Mouse (Mus musculus): Measurements from ENCODE around the gene Ccdc27. TPM values are rescaled to one million over a fixed set of nuclear protein-coding genes. Genes with fewer than 3 reads are reported as not detected.

Ccdc27 gene
- polyA plus RNA-seq, 1 experiment from 2014 or later = not detected

DNA sequence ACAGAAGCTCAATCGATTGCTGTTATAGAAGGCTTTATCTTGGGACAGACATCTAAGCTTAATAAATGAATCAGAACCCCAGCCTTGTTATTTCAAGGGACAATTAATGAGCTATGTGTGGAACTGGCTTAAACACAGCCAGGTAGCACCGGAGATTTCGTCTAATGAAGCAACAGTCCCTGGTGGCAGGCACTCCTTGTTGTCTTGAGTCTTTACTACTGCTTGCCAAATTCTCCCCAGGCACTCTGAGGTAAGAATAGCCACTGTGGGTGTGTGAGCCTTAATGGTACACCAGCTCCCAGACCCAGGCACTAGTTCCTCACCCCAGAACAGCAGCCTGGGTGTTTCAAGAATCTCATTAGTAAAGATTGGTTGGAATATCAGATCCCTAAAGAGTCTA is 8.9 kb upstream of the Ccdc27 start:
- DNase-seq (ENCODE audit: low spot score) (peak; percentile 23), ATAC-seq (ENCODE audit: low read depth) (no peak; the same call in 1 of the 2 replicates)
- Histone ChIP-seq H3K4me2 (ENCODE audit: low read depth, low read length) (no peak overlapping the region), H3K36me3 (ENCODE audit: control insufficient read depth, insufficient read depth, low read length) (no peaks in the 10 kb centered on the region), H3K4me3 (ENCODE audit: low read depth, low read length) (no peak overlapping the region), H3K27me3 (replicated peaks; ENCODE audit: control insufficient read depth, insufficient read depth, low read length) (no peaks in the 10 kb centered on the region), H3K9ac (ENCODE audit: low read depth, low read length) (no peak overlapping the region), H3K27ac (replicated peaks; ENCODE audit: low read depth, low read length) (no peak overlapping the region), H3K9me3 (ENCODE audit: control insufficient read depth, low read length) (no peaks in the 10 kb centered on the region), H3K4me1 (ENCODE audit: control insufficient read depth, insufficient read depth, low read length) (0 out of 2 replicates have a peak, but pooled peaks cover under 1% of the 10 kb centered on the region)
- 89% methylated on average over 3 of the region's 3 CpGs for WGBS

DNA sequence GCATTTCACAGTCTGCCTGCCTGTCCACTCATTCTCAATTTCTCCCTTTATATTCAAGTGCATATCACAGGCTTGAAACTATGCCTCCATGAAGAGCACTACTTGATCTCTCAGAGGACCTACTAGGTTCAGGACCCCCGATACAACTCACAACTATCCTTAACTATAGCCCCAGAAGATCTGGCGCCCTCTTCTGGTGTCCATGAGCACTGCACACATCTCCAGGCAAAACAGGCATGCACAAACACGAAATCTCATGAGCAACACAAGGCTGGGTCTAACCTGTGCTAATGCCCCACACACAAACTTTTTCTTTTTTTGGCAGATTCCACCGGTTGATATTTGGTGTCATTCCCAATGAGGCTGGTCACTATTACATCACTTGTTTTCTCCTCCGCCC is 3.4 kb upstream of the Ccdc27 start:
- Histone ChIP-seq H3K9ac (ENCODE audit: low read depth, low read length) (no peak overlapping the region), H3K4me1 (ENCODE audit: control insufficient read depth, insufficient read depth, low read length) (no peaks in the 10 kb centered on the region), H3K27ac (replicated peaks; ENCODE audit: low read depth, low read length) (no peak overlapping the region), H3K4me2 (ENCODE audit: low read depth, low read length) (no peak overlapping the region), H3K27me3 (replicated peaks; ENCODE audit: control insufficient read depth, insufficient read depth, low read length) (no peaks in the 10 kb centered on the region; the same call in 1 of the 2 replicates), H3K36me3 (ENCODE audit: control insufficient read depth, insufficient read depth, low read length) (no peaks in the 10 kb centered on the region), H3K4me3 (ENCODE audit: low read depth, low read length) (no peak overlapping the region), H3K9me3 (ENCODE audit: control insufficient read depth, low read length) (no peaks in the 10 kb centered on the region)
- DNase-seq (ENCODE audit: low spot score) (no peak), ATAC-seq (ENCODE audit: low read depth) (no peak)
- 66% methylated on average over 5 of the region's 5 CpGs for WGBS

DNA sequence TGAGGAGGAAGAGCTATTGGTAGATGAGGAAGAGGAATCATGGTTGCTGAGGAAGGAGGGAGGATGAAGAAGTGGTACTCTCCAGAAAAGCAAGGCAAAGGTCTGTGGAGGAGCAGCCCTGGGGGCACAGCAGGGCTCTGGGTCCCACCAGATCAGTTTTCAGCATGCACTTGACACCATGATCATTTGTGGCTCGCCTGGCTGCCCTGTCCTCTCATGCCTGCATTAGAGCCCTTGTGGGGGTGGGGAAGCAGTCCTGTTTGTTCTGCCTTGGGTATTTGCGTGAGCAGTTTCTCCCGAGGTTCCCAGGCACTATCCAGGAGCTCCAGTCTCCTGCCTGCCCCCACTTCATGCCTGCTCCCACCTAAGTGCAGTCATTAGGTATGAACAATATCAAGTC is 5.4 kb downstream of the Ccdc27 start:
- 26% methylated on average over 3 of the region's 3 CpGs for WGBS

DNA sequence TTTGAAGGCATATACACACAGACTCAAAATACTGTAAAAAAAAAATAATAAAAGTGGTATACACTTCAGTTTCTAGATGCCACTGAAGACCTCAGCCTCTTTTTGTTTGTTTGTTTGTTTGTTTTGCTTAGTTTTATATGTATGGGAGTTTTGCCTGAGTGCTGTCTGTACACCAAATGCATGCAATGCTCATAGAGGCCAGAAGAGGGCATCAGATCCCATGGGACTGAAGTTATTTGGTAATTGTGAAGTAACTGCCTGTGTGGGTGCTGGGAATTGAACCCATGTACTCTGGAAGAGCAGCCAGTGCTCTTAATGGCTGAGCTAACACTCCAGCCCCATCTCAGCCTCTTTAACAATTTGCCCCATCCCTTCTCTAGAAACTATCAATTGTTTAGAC is 13.8 kb downstream of the Ccdc27 start:
- no peak for ATAC-seq (ENCODE audit: low read depth)
- Histone ChIP-seq H3K4me1 (ENCODE audit: control insufficient read depth, insufficient read depth, low read length) (no peaks in the 10 kb centered on the region), H3K4me3 (ENCODE audit: low read depth, low read length) (no peak overlapping the region), H3K9me3 (ENCODE audit: control insufficient read depth, low read length) (no peaks in the 10 kb centered on the region), H3K36me3 (ENCODE audit: control insufficient read depth, insufficient read depth, low read length) (no peaks in the 10 kb centered on the region), H3K27me3 (replicated peaks; ENCODE audit: control insufficient read depth, insufficient read depth, low read length) (peaks cover 4% of the 10 kb centered on the region; the same call in 1 of the 2 replicates), H3K4me2 (ENCODE audit: low read depth, low read length) (no peak overlapping the region), H3K9ac (ENCODE audit: low read depth, low read length) (no peak overlapping the region), H3K27ac (replicated peaks; ENCODE audit: low read depth, low read length) (no peak overlapping the region)
- no peak for DNase-seq (ENCODE audit: low spot score)

More for the DNA sequence above, 5.4 kb downstream of the Ccdc27 start:
- H3K4me1 ChIP-seq (ENCODE audit: control insufficient read depth, insufficient read depth, low read length) = no peaks in the 10 kb centered on the region
- H3K27me3 ChIP-seq (replicated peaks; ENCODE audit: control insufficient read depth, insufficient read depth, low read length) = no peaks in the 10 kb centered on the region; the same call in 1 of the 2 replicates
- no peak for ATAC-seq (ENCODE audit: low read depth)
- H3K4me3 ChIP-seq (ENCODE audit: low read depth, low read length) = no peak overlapping the region
- no peak overlapping the region for H3K9ac ChIP-seq (ENCODE audit: low read depth, low read length)
- H3K27ac ChIP-seq (replicated peaks; ENCODE audit: low read depth, low read length) = no peak overlapping the region
- no peak for DNase-seq (ENCODE audit: low spot score)
- no peaks in the 10 kb centered on the region for H3K36me3 ChIP-seq (ENCODE audit: control insufficient read depth, insufficient read depth, low read length)
- H3K9me3 ChIP-seq (ENCODE audit: control insufficient read depth, low read length) = no peaks in the 10 kb centered on the region
- no peak overlapping the region for H3K4me2 ChIP-seq (ENCODE audit: low read depth, low read length)

DNA sequence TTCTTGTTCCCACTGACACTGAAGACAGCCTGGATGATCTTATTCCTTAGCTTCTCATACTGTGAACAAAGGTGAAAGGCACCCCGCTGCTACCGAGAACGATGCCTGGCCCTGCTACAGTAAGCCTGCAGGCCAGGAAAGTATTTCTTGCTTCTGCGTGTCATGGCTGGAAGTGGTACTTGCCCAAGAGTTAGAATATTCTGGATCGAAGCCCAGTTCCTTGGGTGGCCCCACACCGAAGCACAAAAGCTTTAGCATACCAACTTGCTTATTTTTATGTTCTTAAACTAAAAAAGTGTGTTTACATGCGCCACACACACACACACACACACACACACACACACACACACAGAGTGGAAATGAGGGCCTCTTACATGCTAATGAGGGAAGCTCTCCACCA is 14.4 kb downstream of the Ccdc27 start:
- no peak overlapping the region for H3K27ac ChIP-seq (replicated peaks; ENCODE audit: low read depth, low read length)
- DNase-seq (ENCODE audit: low spot score) = peak; percentile 63
- H3K36me3 ChIP-seq (ENCODE audit: control insufficient read depth, insufficient read depth, low read length) = no peaks in the 10 kb centered on the region
- 75% methylated on average over 7 of the region's 7 CpGs for WGBS
- H3K9ac ChIP-seq (ENCODE audit: low read depth, low read length) = no peak overlapping the region
- no peaks in the 10 kb centered on the region for H3K9me3 ChIP-seq (ENCODE audit: control insufficient read depth, low read length)
- peaks cover 4% of the 10 kb centered on the region; the same call in 1 of the 2 replicates for H3K27me3 ChIP-seq (replicated peaks; ENCODE audit: control insufficient read depth, insufficient read depth, low read length)
- ATAC-seq (ENCODE audit: low read depth) = no peak
- H3K4me3 ChIP-seq (ENCODE audit: low read depth, low read length) = no peak overlapping the region
- no peaks in the 10 kb centered on the region for H3K4me1 ChIP-seq (ENCODE audit: control insufficient read depth, insufficient read depth, low read length)
- H3K4me2 ChIP-seq (ENCODE audit: low read depth, low read length) = no peak overlapping the region

DNA sequence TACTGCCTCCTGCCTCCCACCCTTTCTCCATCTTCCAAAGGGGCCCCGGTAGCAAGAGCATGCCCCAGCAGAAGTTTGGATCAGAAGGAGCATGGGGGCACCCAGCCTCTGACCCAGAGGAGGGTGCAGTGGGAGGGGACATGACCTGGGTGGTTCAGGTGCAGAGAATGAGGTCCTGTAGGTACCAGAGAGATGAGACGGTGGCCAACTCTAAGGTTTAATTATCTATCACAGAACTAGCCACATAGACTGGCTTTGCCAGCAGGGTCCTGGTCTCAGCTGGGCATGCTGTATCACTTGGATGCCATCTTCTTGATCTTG is 16.1 kb downstream of the Ccdc27 start:
- peak overlapping the region; percentile 56; the same call in 1 of the 2 replicates for H3K9ac ChIP-seq (ENCODE audit: low read depth, low read length)
- H3K4me1 ChIP-seq (ENCODE audit: control insufficient read depth, insufficient read depth, low read length) = no peaks in the 10 kb centered on the region
- 30% methylated on average over 2 of the region's 2 CpGs for WGBS
- H3K9me3 ChIP-seq (ENCODE audit: control insufficient read depth, low read length) = no peaks in the 10 kb centered on the region
- peak overlapping the region; percentile 40 for H3K4me3 ChIP-seq (ENCODE audit: low read depth, low read length)
- ATAC-seq (ENCODE audit: low read depth) = no peak
- H3K27me3 ChIP-seq (replicated peaks; ENCODE audit: control insufficient read depth, insufficient read depth, low read length) = peaks cover 4% of the 10 kb centered on the region; the same call in 1 of the 2 replicates
- no peak overlapping the region for H3K27ac ChIP-seq (replicated peaks; ENCODE audit: low read depth, low read length)
- no peak for DNase-seq (ENCODE audit: low spot score)
- H3K36me3 ChIP-seq (ENCODE audit: control insufficient read depth, insufficient read depth, low read length) = peaks cover 9% of the 10 kb centered on the region; the same call in 1 of the 2 replicates
- peak overlapping the region; percentile 68 for H3K4me2 ChIP-seq (ENCODE audit: low read depth, low read length)

DNA sequence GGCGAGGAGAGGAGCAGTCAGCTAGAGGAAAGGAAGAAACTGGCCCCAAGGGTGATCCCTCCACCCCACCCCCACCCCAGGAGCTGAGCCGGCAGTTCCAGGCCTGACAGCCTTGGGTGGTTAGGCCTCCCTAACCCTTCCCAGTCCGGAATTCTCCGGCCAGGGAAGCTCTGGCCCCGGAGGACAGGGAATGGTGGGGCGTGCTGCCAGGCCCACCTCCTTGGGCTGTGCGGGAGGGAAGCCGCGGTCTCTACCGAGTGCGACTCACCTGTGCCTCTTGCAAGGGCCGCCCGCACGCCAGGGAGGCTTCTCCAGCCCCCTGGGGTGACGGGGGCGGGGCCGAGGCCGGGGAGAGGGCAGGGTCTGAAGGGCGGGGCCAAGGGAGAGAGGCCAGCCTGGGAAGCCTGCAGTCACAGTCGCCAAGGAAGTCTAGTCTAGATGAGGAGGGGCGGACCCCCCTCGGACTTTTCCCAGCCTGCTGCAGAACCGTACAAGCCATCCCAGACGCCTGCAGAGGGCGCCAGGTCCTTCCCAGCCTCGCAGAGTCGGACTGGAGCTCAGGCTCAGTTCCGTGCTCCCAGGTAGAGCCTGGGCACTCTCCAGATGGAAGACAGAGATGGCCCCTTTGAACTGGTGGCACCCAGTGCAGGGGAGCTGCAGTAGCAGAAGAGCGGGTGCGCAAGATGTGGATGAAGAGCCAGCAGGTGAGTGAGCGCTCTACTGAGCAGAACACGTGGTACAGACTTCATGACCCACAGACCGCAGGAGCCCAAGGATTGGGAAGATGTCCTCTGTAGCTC is 16.6 kb downstream of the Ccdc27 start, which contains the start of gene Smim1:
Gene Smim1, minus strand, starts transcription at position 590 of the 800 bp plus-strand sequence.
- no peak within 1 kb of the TSS for H3K27ac ChIP-seq (replicated peaks; ENCODE audit: low read depth, low read length)
- peak within 1 kb of the TSS; percentile 56 for H3K9ac ChIP-seq (ENCODE audit: low read depth, low read length)
- WGBS = 5% methylated on average over 25 of the region's 33 CpGs
- peaks cover 14% of the 10 kb centered on the region for H3K36me3 ChIP-seq (ENCODE audit: control insufficient read depth, insufficient read depth, low read length)
- no peaks in the 10 kb centered on the region for H3K9me3 ChIP-seq (ENCODE audit: control insufficient read depth, low read length)
- peak within 1 kb of the TSS; percentile 40 for H3K4me3 ChIP-seq (ENCODE audit: low read depth, low read length)
- H3K4me2 ChIP-seq (ENCODE audit: low read depth, low read length) = peak within 1 kb of the TSS; percentile 68
- peaks cover 4% of the 10 kb centered on the region; the same call in 1 of the 2 replicates for H3K27me3 ChIP-seq (replicated peaks; ENCODE audit: control insufficient read depth, insufficient read depth, low read length)
- DNase-seq (ENCODE audit: low spot score) (peak; percentile 79), ATAC-seq (ENCODE audit: low read depth) (peak; percentile 80)
- no peaks in the 10 kb centered on the region for H3K4me1 ChIP-seq (ENCODE audit: control insufficient read depth, insufficient read depth, low read length)

DNA sequence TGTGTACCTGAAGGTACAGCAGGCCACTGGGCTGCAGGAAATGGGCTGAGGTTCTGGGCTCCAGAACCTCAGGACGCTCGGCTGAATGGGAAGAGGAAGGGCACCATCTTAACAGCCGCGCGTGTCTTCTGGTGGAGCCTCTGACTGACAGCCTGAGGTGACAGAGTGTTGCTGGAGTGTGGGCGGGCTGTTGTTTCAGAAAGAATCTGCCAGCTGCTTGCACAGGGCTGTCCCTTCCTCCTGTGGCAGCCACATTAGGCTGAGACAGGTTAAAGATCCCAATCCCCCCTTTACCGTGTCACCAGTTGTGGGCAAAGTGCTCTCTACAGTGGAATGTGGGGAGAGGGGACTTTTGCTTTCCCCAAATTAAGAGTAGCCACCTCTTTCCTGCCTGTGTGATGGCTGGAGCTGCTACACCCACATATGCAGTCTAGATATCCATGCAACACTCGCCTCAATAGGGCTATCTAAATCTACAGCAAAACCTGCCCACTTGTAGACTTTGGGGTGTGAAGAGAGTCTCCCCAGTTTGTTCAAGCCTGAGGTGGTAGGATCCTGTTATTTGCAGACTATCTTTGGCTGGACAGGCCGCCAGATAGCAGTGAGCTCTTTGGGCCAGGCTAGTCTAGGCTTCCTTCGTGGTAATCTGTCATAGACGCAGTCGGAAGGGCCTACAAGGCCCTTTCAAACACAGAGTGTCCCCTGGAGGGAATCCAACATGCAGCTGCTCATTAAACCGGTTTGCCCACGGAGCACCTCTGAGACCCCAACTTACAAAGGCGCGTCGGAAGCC is 17.6 kb downstream of the Ccdc27 start:
- H3K36me3 ChIP-seq (ENCODE audit: control insufficient read depth, insufficient read depth, low read length) = peaks cover 24% of the 10 kb centered on the region
- H3K9me3 ChIP-seq (ENCODE audit: control insufficient read depth, low read length) = no peaks in the 10 kb centered on the region
- no peaks in the 10 kb centered on the region for H3K4me1 ChIP-seq (ENCODE audit: control insufficient read depth, insufficient read depth, low read length)
- H3K4me3 ChIP-seq (ENCODE audit: low read depth, low read length) = peak overlapping the region; percentile 40
- ATAC-seq (ENCODE audit: low read depth) = no peak
- 27% methylated on average over 17 of the region's 17 CpGs for WGBS
- no peak for DNase-seq (ENCODE audit: low spot score)
- H3K4me2 ChIP-seq (ENCODE audit: low read depth, low read length) = peak overlapping the region; percentile 68
- no peak overlapping the region for H3K27ac ChIP-seq (replicated peaks; ENCODE audit: low read depth, low read length)
- H3K9ac ChIP-seq (ENCODE audit: low read depth, low read length) = peak overlapping the region; percentile 56; the same call in 1 of the 2 replicates
- H3K27me3 ChIP-seq (replicated peaks; ENCODE audit: control insufficient read depth, insufficient read depth, low read length) = peaks cover 4% of the 10 kb centered on the region; the same call in 1 of the 2 replicates

Measured in embryonic facial prominence, embryonic 14.5 days (tissue).